Mouse (Mus musculus): ENCODE measurements around the gene Sytl3. TPM values are rescaled to one million over a fixed set of nuclear protein-coding genes. Genes with fewer than 3 reads are reported as not detected.
A peak's percentile ranks its signal among the peaks of the same experiment; 100 is the strongest.

Sytl3 gene
- total and polyA plus RNA-seq, 2 experiments, result 0.18 TPM; not detected in 1

GRCm38 (mm10) chr17:6740331-6741170 is 81.7 kb downstream of the Sytl3 start:
- no peaks in the 10 kb centered on the region for H3K27me3 ChIP-seq (ENCODE audit: control insufficient read depth, insufficient read depth, low read length)
- no peak overlapping the region for H3K27ac ChIP-seq (replicated peaks; ENCODE audit: insufficient read depth, low read depth, low read length)
- DNase-seq (ENCODE audit: extremely low read depth, low read depth, low spot score), result no peak
- H3K4me1 ChIP-seq (ENCODE audit: control insufficient read depth, insufficient read depth, low read length), result no peaks in the 10 kb centered on the region
- no peaks in the 10 kb centered on the region for H3K36me3 ChIP-seq (ENCODE audit: control insufficient read depth, insufficient read depth, low read length)
- WGBS, result 96% methylated on average over 19 of the region's 19 CpGs
- H3K79me2 ChIP-seq (ENCODE audit: control insufficient read depth, insufficient read depth, low read length), result no peaks in the 10 kb centered on the region
- no peak for TF ChIP-seq POLR2A (IDR thresholded peaks at IDR 0.05; ENCODE audit: extremely low read depth, insufficient read depth, low read length)
- no peak overlapping the region for H3K9ac ChIP-seq (ENCODE audit: low read depth, low read length)
- H3K4me3 ChIP-seq (ENCODE audit: insufficient read depth, low read depth, low read length), result no peak overlapping the region

- no peaks in the 10 kb centered on the region for H3K36me3 ChIP-seq (ENCODE audit: control insufficient read depth, insufficient read depth, low read length)
- TF ChIP-seq CTCF (IDR thresholded peaks at IDR 0.05; ENCODE audit: low read depth, low read length), result no peak
- WGBS, result 89% methylated on average over 12 of the region's 12 CpGs
- H3K9ac ChIP-seq (ENCODE audit: low read depth, low read length), result no peak overlapping the region
- H3K4me1 ChIP-seq (ENCODE audit: control insufficient read depth, insufficient read depth, low read length), result no peaks in the 10 kb centered on the region
- no peak for DNase-seq (ENCODE audit: extremely low read depth, low read depth, low spot score)
- H3K27me3 ChIP-seq (ENCODE audit: control insufficient read depth, insufficient read depth, low read length), result no peaks in the 10 kb centered on the region
- no peak overlapping the region for H3K27ac ChIP-seq (replicated peaks; ENCODE audit: insufficient read depth, low read depth, low read length)
- no peak overlapping the region for H3K4me3 ChIP-seq (ENCODE audit: insufficient read depth, low read depth, low read length)
- H3K79me2 ChIP-seq (ENCODE audit: control insufficient read depth, insufficient read depth, low read length), result no peaks in the 10 kb centered on the region
Measured at GRCm38 (mm10) chr17:6741271-6741670, 82.4 kb downstream of the Sytl3 start.

- H3K27me3 ChIP-seq (ENCODE audit: control insufficient read depth, insufficient read depth, low read length), result no peaks in the 10 kb centered on the region
- 71% methylated on average over 33 of the region's 33 CpGs for WGBS
- H3K36me3 ChIP-seq (ENCODE audit: control insufficient read depth, insufficient read depth, low read length), result no peaks in the 10 kb centered on the region
- H3K4me1 ChIP-seq (ENCODE audit: control insufficient read depth, insufficient read depth, low read length), result no peaks in the 10 kb centered on the region
- TF ChIP-seq CTCF (IDR thresholded peaks at IDR 0.05; ENCODE audit: low read depth, low read length), result no peak
- TF ChIP-seq POLR2A (IDR thresholded peaks at IDR 0.05; ENCODE audit: extremely low read depth, insufficient read depth, low read length), result no peak
- no peaks in the 10 kb centered on the region for H3K79me2 ChIP-seq (ENCODE audit: control insufficient read depth, insufficient read depth, low read length)
- DNase-seq (ENCODE audit: extremely low read depth, low read depth, low spot score), result peak; percentile 11
- no peak overlapping the region for H3K27ac ChIP-seq (replicated peaks; ENCODE audit: insufficient read depth, low read depth, low read length)
- H3K4me3 ChIP-seq (ENCODE audit: insufficient read depth, low read depth, low read length), result no peak overlapping the region
- no peak overlapping the region for H3K9ac ChIP-seq (ENCODE audit: low read depth, low read length)
Measured at GRCm38 (mm10) chr17:6742083-6743038, 83.5 kb downstream of the Sytl3 start.

DNA sequence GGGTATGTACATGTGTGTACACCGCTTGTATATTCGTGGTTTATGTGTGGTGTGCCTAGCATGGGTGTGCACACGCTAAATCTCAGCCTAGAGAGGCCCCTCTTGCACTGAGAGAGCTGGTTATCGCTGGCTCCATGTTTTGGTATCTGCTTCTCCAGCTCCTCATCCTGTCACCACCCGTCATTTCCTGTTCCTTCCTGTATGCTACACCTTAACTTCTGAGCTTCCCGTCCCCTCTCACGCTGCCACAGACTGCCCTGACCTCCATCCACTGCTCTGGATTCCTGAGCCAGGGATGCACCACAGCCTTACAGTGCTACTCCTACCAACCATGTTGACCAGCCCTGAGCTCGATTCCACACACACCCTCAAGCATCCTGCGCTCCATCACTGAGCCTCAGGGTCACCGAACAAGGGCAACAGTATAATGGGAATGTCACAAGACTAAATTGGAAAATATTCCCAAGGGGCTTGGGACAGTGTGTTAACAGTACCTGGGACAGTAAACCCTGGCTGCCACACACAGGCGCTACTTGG is 84.2 kb downstream of the Sytl3 start:
- 86% methylated on average over 11 of the region's 11 CpGs for WGBS
- Histone ChIP-seq H3K27ac (replicated peaks; ENCODE audit: insufficient read depth, low read depth, low read length) (no peak overlapping the region), H3K36me3 (ENCODE audit: control insufficient read depth, insufficient read depth, low read length) (no peaks in the 10 kb centered on the region), H3K4me1 (ENCODE audit: control insufficient read depth, insufficient read depth, low read length) (no peaks in the 10 kb centered on the region), H3K4me3 (ENCODE audit: insufficient read depth, low read depth, low read length) (no peak overlapping the region), H3K27me3 (ENCODE audit: control insufficient read depth, insufficient read depth, low read length) (no peaks in the 10 kb centered on the region), H3K9ac (ENCODE audit: low read depth, low read length) (no peak overlapping the region), H3K79me2 (ENCODE audit: control insufficient read depth, insufficient read depth, low read length) (no peaks in the 10 kb centered on the region)
- TF ChIP-seq POLR2A (IDR thresholded peaks at IDR 0.05; ENCODE audit: extremely low read depth, insufficient read depth, low read length), result no peak
- DNase-seq (ENCODE audit: extremely low read depth, low read depth, low spot score), result no peak

GRCm38 (mm10) chr17:6743787-6744239 is 84.9 kb downstream of the Sytl3 start:
- no peak for TF ChIP-seq CTCF (IDR thresholded peaks at IDR 0.05; ENCODE audit: low read depth, low read length)
- TF ChIP-seq POLR2A (IDR thresholded peaks at IDR 0.05; ENCODE audit: extremely low read depth, insufficient read depth, low read length), result no peak
- Histone ChIP-seq H3K9ac (ENCODE audit: low read depth, low read length) (no peak overlapping the region), H3K4me3 (ENCODE audit: insufficient read depth, low read depth, low read length) (no peak overlapping the region), H3K27me3 (ENCODE audit: control insufficient read depth, insufficient read depth, low read length) (no peaks in the 10 kb centered on the region), H3K36me3 (ENCODE audit: control insufficient read depth, insufficient read depth, low read length) (no peaks in the 10 kb centered on the region), H3K4me1 (ENCODE audit: control insufficient read depth, insufficient read depth, low read length) (no peaks in the 10 kb centered on the region), H3K27ac (replicated peaks; ENCODE audit: insufficient read depth, low read depth, low read length) (no peak overlapping the region), H3K79me2 (ENCODE audit: control insufficient read depth, insufficient read depth, low read length) (no peaks in the 10 kb centered on the region)
- no peak for DNase-seq (ENCODE audit: extremely low read depth, low read depth, low spot score)
- 79% methylated on average over 11 of the region's 11 CpGs for WGBS

Measured in liver, adult 2 months (tissue).